Mouse (Mus musculus) lung, adult 2 months (tissue): Measurements from ENCODE around the gene Zc3h12a.

Experiments
- CTCF ChIP-seq: fragments of 200-500 bp; IDR thresholded peaks from 2 replicates; pipeline ENCODE4 v1.5.1; 2011; ENCODE audit warnings: mild to moderate bottlenecking, low read length, control low read depth; ENCODE audit not compliant: insufficient read depth
- POLR2A ChIP-seq: fragments of 200-500 bp; IDR thresholded peaks from 2 replicates; pipeline ENCODE4 v1.6.1; 2011; ENCODE audit warnings: low read depth, mild to moderate bottlenecking, control low read depth, low read length, borderline replicate concordance; ENCODE audit errors: extremely low read depth

GRCm38 (mm10) chr4:125155646-125156045, 28.0 kb upstream of the Zc3h12a start:
- TF ChIP-seq CTCF (no peak), POLR2A (no peak)
